Mouse (Mus musculus) adipocyte (in vitro differentiated cells): Measurements from ENCODE around the gene Ezr.
"Not testable (repeated sequence)": the region's sequence is repeated elsewhere in the genome, so short reads cannot be mapped to it uniquely, and the experiment has no call there.

Experiments used
- DNase-seq: peaks from one replicate; pipeline ENCODE4 v3.0.0-alpha.2; 2016; ENCODE audit warnings: low spot score

The Ezr gene

GRCm38 (mm10) chr17:6707422-6707821 lies 75.2 kb downstream of the Ezr start:
- DNase-seq, result not testable (repeated sequence)

- not testable (repeated sequence) for DNase-seq
Measured at GRCm38 (mm10) chr17:6706448-6706847, 76.1 kb downstream of the Ezr start.

GRCm38 (mm10) chr17:6703381-6704270 lies 79.0 kb downstream of the Ezr start:
- DNase-seq, result not testable (repeated sequence)

GRCm38 (mm10) chr17:6702625-6703221 lies 79.9 kb downstream of the Ezr start:
- DNase-seq, result not testable (repeated sequence)

GRCm38 (mm10) chr17:6700077-6700476 lies 82.5 kb downstream of the Ezr start:
- not testable (repeated sequence) for DNase-seq

- not testable (repeated sequence) for DNase-seq
Measured at GRCm38 (mm10) chr17:6699502-6699901, 83.1 kb downstream of the Ezr start.

GRCm38 (mm10) chr17:6697224-6697775 lies 85.3 kb downstream of the Ezr start:
- DNase-seq, result peak; percentile 45

- not testable (repeated sequence) for DNase-seq
Measured at GRCm38 (mm10) chr17:6696521-6696920, 86.1 kb downstream of the Ezr start.

- DNase-seq, result not testable (repeated sequence)
Measured at GRCm38 (mm10) chr17:6695712-6696111, 86.9 kb downstream of the Ezr start.

GRCm38 (mm10) chr17:6691596-6691995 lies 91.0 kb downstream of the Ezr start:
- DNase-seq, result peak; percentile 61

GRCm38 (mm10) chr17:6689344-6689743 lies 93.2 kb downstream of the Ezr start:
- DNase-seq, result not testable (repeated sequence)
